Mouse (Mus musculus): ENCODE measurements around the gene Vmn1r76.

Vmn1r76 gene
- long read RNA-seq, experiment 1: 0 reads
- long read RNA-seq, experiment 2: 0 reads

- intact Hi-C loops (cut with DNase I): no loop called here
Measured at GRCm38 (mm10) chr7:11938113-11938512, at the start of gene Vmn1r76. Gene Vmn1r76, minus strand, starts transcription at chr7:11938213.

- intact Hi-C loops (cut with DNase I): no loop called here
Measured at GRCm38 (mm10) chr7:11972611-11973010, 34.6 kb upstream of the Vmn1r76 start.

- intact Hi-C loops (cut with DNase I): no loop called here
Measured at GRCm38 (mm10) chr7:11947991-11948390, 10.0 kb upstream of the Vmn1r76 start.

GRCm38 (mm10) chr7:11874330-11874729 lies 63.7 kb downstream of the Vmn1r76 start, which contains the start of gene Vmn1r75:
Gene Vmn1r75, plus strand, starts transcription at chr7:11874630.
- intact Hi-C loops (cut with DNase I): no loop called here

Data from adrenal gland (tissue).